Mouse (Mus musculus): ENCODE data around the gene Tmem59. TPM values are rescaled to one million over a fixed set of nuclear protein-coding genes. Genes with fewer than 3 reads are reported as not detected.

Gene Tmem59
- polyA plus RNA-seq, 1 experiment from 2014 or later: 221 TPM

DNA sequence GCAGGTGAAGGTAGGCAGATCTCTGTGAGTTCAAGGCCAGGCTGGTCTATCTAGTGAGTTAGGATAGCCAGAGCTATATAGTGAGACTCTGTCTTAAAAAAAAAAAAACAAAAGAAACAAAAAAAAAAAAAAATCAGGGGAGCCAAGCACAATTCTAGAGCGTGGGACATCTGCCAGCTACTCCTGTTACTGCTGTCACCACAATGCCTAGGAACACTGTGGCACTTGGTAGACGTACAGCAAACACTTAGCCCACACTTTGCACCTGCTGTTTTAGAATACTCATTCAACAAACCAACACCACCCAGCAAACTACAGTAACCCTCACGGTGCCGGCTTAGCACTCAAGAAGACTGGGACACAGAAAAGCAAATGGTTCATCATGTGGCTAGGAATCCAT is 33.3 kb downstream of the Tmem59 start:
- Histone ChIP-seq H3K9me3 (ENCODE audit: control insufficient read depth, low read length) (no peaks in the 10 kb centered on the region), H3K36me3 (ENCODE audit: control insufficient read depth, insufficient read depth, low read length) (no peaks in the 10 kb centered on the region; the same call in 1 of the 2 replicates), H3K4me3 (ENCODE audit: low read depth, low read length) (no peak overlapping the region), H3K27me3 (replicated peaks; ENCODE audit: control insufficient read depth, insufficient read depth, low read length) (no peaks in the 10 kb centered on the region), H3K27ac (ENCODE audit: low read depth, low read length) (no peak overlapping the region), H3K4me2 (no peak overlapping the region), H3K4me1 (replicated peaks; ENCODE audit: control insufficient read depth, insufficient read depth, low read length) (peaks cover 11% of the 10 kb centered on the region; the same call in 1 of the 2 replicates), H3K9ac (ENCODE audit: low read depth, low read length) (no peak overlapping the region)
- DNase-seq (ENCODE audit: low spot score) (no peak), ATAC-seq (replicated peaks; ENCODE audit: low FRiP score) (no peak)
- 83% methylated on average over 4 of the region's 4 CpGs for WGBS

DNA sequence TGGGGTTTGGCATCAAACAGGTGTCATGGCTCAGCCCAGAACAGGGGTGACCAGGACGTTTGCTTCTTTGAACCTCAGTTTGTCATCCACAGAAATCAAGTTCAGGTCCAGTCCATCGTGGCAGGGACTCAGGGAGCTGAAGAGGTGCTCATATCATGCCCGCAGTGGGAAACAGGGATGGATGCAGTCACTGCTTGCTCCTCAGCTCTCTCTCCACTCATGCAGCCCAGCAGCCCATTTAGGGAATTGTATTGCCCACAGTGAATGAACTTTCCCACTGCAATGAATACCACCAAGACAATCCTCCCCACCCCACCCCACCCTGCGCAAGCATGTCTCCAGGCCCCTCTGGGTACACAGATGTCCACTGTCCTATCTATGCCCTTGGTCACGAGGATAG is 33.7 kb downstream of the Tmem59 start:
- H3K9ac ChIP-seq (ENCODE audit: low read depth, low read length): no peak overlapping the region
- H3K4me3 ChIP-seq (ENCODE audit: low read depth, low read length): no peak overlapping the region
- no peak for ATAC-seq (replicated peaks; ENCODE audit: low FRiP score)
- no peaks in the 10 kb centered on the region; the same call in 1 of the 2 replicates for H3K36me3 ChIP-seq (ENCODE audit: control insufficient read depth, insufficient read depth, low read length)
- peaks cover 15% of the 10 kb centered on the region for H3K4me1 ChIP-seq (replicated peaks; ENCODE audit: control insufficient read depth, insufficient read depth, low read length)
- H3K27ac ChIP-seq (ENCODE audit: low read depth, low read length): no peak overlapping the region
- no peak overlapping the region for H3K4me2 ChIP-seq
- 81% methylated on average over 5 of the region's 5 CpGs for WGBS
- no peaks in the 10 kb centered on the region for H3K27me3 ChIP-seq (replicated peaks; ENCODE audit: control insufficient read depth, insufficient read depth, low read length)
- DNase-seq (ENCODE audit: low spot score): no peak
- no peaks in the 10 kb centered on the region for H3K9me3 ChIP-seq (ENCODE audit: control insufficient read depth, low read length)

DNA sequence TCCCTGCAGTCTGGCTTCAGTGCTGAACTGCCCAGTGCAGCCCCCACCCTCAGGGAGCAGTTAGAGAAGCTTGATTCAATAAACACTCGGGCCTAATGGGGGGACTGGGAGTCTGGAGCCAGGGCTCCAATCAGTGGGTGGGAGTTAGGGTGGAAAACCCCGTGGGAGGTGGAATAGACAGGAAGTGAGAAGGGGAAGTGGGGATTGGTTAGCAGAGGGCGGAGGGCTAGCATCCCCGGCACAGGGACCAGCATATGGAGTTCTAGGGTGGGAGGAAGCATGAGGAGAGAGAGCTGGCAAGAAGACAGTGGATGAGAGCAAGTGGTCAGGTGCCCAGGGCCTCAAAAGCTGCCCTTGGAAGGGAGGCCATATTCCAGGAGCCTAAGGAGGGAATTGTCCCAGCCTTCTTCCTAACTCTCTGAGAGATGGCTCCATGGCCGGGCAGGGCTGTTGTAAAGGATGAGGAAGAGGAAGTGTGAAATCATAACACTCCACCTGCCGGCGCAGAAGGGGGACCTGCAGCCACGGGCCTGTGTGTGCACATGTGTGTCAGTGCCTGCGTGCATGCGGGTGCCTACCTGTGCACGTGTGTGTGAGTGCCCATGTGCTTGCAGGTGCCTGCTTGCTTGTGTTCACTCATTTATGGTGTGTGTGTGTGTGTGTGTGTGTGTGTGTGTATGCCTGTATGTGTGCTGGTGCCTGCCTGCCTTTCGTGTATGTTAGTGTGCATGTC is 35.2 kb downstream of the Tmem59 start:
- Histone ChIP-seq H3K4me1 (replicated peaks; ENCODE audit: control insufficient read depth, insufficient read depth, low read length) (peaks cover 30% of the 10 kb centered on the region), H3K27me3 (replicated peaks; ENCODE audit: control insufficient read depth, insufficient read depth, low read length) (no peaks in the 10 kb centered on the region), H3K9me3 (ENCODE audit: control insufficient read depth, low read length) (no peaks in the 10 kb centered on the region), H3K36me3 (ENCODE audit: control insufficient read depth, insufficient read depth, low read length) (no peaks in the 10 kb centered on the region), H3K27ac (ENCODE audit: low read depth, low read length) (no peak overlapping the region), H3K4me3 (ENCODE audit: low read depth, low read length) (no peak overlapping the region), H3K4me2 (no peak overlapping the region), H3K9ac (ENCODE audit: low read depth, low read length) (no peak overlapping the region)
- ATAC-seq (replicated peaks; ENCODE audit: low FRiP score) (no peak), DNase-seq (ENCODE audit: low spot score) (no peak)
- WGBS: 67% methylated on average over 12 of the region's 12 CpGs

DNA sequence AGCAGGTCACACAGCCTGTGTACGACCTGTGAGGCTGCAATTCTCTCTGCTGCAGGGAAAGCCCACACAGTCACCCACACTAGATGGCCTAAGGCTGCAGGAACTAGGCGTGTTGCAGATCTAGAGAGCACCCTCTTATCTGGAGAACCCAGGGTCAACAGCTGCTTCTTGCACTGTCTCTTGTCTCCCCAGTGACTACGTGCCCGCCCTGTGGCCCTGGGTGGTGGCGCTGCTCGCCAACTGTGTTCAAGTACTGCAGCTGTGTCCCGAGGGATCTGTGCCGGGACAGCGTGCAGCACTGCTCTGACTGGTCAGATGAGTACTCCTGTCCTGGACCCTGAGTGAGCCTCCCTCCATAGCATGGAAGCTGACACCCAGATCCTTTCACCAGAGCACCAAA is 39.4 kb downstream of the Tmem59 start:
- Histone ChIP-seq H3K4me3 (ENCODE audit: low read depth, low read length) (no peak overlapping the region), H3K4me1 (replicated peaks; ENCODE audit: control insufficient read depth, insufficient read depth, low read length) (peaks cover 25% of the 10 kb centered on the region)

DNA sequence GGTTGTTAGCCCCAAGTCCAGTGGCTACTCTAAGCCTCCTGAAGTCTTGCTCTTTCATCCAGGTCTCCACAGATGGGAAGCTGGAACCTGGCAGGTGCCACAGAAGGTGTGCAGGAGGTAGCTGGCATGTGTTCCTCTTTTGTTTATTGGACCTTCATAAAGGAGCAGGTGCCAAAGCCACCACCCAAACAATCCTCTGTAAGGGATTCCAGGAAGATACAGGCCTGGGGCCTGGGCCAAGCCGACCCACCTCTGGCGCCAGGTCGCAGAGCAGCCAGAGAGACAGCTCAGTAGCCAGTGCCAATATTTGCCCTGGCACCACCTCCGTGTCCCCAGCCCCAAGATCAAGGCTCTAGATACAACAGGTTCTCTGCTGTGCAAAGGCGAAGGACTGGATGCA is 43.3 kb downstream of the Tmem59 start:
- Histone ChIP-seq H3K27me3 (replicated peaks; ENCODE audit: control insufficient read depth, insufficient read depth, low read length) (no peaks in the 10 kb centered on the region), H3K4me2 (no peak overlapping the region), H3K27ac (ENCODE audit: low read depth, low read length) (no peak overlapping the region), H3K4me3 (ENCODE audit: low read depth, low read length) (no peak overlapping the region), H3K9ac (ENCODE audit: low read depth, low read length) (no peak overlapping the region), H3K4me1 (replicated peaks; ENCODE audit: control insufficient read depth, insufficient read depth, low read length) (peaks cover 23% of the 10 kb centered on the region), H3K9me3 (ENCODE audit: control insufficient read depth, low read length) (no peaks in the 10 kb centered on the region), H3K36me3 (ENCODE audit: control insufficient read depth, insufficient read depth, low read length) (no peaks in the 10 kb centered on the region)
- no peak for ATAC-seq (replicated peaks; ENCODE audit: low FRiP score)
- 79% methylated on average over 5 of the region's 5 CpGs for WGBS
- no peak for DNase-seq (ENCODE audit: low spot score)

More for the DNA sequence above, 39.4 kb downstream of the Tmem59 start:
- no peaks in the 10 kb centered on the region for H3K27me3 ChIP-seq (replicated peaks; ENCODE audit: control insufficient read depth, insufficient read depth, low read length)
- no peaks in the 10 kb centered on the region for H3K9me3 ChIP-seq (ENCODE audit: control insufficient read depth, low read length)
- peak; percentile 99 for ATAC-seq (replicated peaks; ENCODE audit: low FRiP score)
- 47% methylated on average over 9 of the region's 9 CpGs for WGBS
- peak overlapping the region; percentile 2; the same call in 1 of the 2 replicates for H3K27ac ChIP-seq (ENCODE audit: low read depth, low read length)
- DNase-seq (ENCODE audit: low spot score): peak; percentile 70
- no peaks in the 10 kb centered on the region for H3K36me3 ChIP-seq (ENCODE audit: control insufficient read depth, insufficient read depth, low read length)
- peak overlapping the region; percentile 44 for H3K4me2 ChIP-seq
- peak overlapping the region; percentile 55 for H3K9ac ChIP-seq (ENCODE audit: low read depth, low read length)

DNA sequence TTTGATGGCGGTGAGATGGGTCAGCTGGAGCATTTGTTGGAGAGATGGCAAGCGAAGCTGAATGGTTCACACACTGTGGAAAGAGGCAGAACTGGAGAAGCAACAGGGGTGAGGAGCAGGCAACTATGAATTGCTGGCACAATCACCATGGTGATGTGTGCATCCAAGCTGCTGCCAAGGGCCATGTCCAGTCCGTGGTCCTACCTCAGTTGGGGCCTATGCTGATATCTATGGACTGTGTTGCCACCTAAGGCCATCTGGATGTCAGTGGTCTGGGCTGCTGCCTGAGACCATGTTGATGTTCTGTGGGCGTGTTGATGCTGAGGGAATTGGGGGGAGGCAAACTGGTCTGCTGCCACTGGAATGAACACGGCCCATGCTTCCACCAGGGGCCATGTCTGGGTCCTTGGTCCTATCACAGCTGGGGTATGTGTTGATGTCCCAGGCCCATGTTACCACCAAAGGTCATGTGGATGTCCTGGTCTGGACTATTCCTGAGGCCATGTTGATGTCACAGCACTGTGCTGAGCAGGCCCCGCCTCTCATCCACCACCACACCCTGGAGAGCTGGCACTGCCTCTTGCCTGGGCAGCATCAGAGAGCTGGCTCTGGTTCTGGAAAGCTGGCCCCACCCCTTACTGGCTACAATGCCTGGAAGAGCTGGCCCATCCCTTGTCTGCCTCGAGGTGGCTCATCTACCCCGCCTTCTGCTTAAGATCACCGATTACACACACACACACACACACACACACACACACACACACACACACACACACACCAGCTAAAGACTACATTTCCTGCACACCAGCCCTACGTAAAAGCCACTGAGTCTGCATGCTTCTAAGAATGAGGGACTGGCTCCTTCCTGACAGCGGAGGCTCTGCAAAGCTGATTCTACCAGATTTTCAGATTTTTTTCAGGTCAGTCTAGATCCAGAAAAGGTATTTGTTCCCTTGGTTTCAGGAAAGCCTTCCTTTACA is 45.3 kb downstream of the Tmem59 start:
- no peak; the same call in 1 of the 2 replicates for ATAC-seq (replicated peaks; ENCODE audit: low FRiP score)

DNA sequence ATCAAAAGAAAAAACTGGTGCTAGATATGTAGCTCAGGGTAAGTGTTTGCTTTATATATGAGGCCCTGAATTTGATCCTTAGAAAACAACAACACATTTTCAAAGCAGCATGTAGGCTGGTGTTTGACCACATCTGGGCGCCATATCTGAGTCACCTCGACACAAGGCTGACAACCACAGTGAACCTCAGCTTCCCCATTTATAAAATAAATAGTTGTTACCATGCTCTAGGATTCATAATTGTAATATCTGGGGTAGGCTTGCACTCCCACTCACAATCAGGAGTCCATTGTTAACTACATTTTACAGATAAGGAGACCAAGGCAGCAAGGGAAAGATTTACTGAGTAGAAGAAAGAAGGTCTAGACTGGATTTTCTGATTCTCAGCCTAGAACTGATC is 48.1 kb downstream of the Tmem59 start:
- Histone ChIP-seq H3K27ac (ENCODE audit: low read depth, low read length) (no peak overlapping the region), H3K27me3 (replicated peaks; ENCODE audit: control insufficient read depth, insufficient read depth, low read length) (no peaks in the 10 kb centered on the region), H3K4me3 (ENCODE audit: low read depth, low read length) (no peak overlapping the region), H3K4me2 (no peak overlapping the region), H3K4me1 (replicated peaks; ENCODE audit: control insufficient read depth, insufficient read depth, low read length) (no peaks in the 10 kb centered on the region), H3K9ac (ENCODE audit: low read depth, low read length) (no peak overlapping the region), H3K9me3 (ENCODE audit: control insufficient read depth, low read length) (no peaks in the 10 kb centered on the region), H3K36me3 (ENCODE audit: control insufficient read depth, insufficient read depth, low read length) (no peaks in the 10 kb centered on the region)
- no peak for DNase-seq (ENCODE audit: low spot score)
- 49% methylated on average over 2 of the region's 2 CpGs for WGBS
- no peak for ATAC-seq (replicated peaks; ENCODE audit: low FRiP score)

More for the DNA sequence above, 45.3 kb downstream of the Tmem59 start:
- Histone ChIP-seq H3K36me3 (ENCODE audit: control insufficient read depth, insufficient read depth, low read length) (no peaks in the 10 kb centered on the region), H3K27ac (ENCODE audit: low read depth, low read length) (no peak overlapping the region), H3K27me3 (replicated peaks; ENCODE audit: control insufficient read depth, insufficient read depth, low read length) (no peaks in the 10 kb centered on the region), H3K9me3 (ENCODE audit: control insufficient read depth, low read length) (no peaks in the 10 kb centered on the region), H3K4me3 (ENCODE audit: low read depth, low read length) (no peak overlapping the region), H3K4me2 (no peak overlapping the region), H3K4me1 (replicated peaks; ENCODE audit: control insufficient read depth, insufficient read depth, low read length) (peaks cover 3% of the 10 kb centered on the region), H3K9ac (ENCODE audit: low read depth, low read length) (no peak overlapping the region)
- no peak for DNase-seq (ENCODE audit: low spot score)
- WGBS: 72% methylated on average over 11 of the region's 11 CpGs

DNA sequence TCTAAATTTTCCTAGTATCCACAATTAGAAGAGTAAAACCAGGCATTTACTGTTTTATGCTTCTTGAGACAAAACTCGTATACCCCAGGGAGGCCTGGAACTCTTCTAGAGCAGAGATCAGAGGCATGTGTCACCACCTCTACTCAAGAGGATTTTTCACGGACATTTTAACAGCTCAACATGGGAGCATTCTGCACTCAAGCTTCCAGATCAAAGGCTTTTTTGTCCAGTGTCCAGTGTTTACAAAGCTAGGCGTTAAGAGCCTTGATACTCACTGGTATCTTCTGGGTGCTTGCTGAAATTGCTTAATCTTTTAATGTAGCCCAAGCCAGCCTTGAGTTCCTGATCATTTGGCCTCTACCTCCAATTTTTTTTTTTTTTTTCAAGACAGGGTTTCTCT is 54.0 kb downstream of the Tmem59 start:
- H3K27ac ChIP-seq (ENCODE audit: low read depth, low read length): no peak overlapping the region
- H3K27me3 ChIP-seq (replicated peaks; ENCODE audit: control insufficient read depth, insufficient read depth, low read length): no peaks in the 10 kb centered on the region
- ATAC-seq (replicated peaks; ENCODE audit: low FRiP score) (no peak), DNase-seq (ENCODE audit: low spot score) (no peak)
- no peak overlapping the region for H3K4me2 ChIP-seq
- H3K4me3 ChIP-seq (ENCODE audit: low read depth, low read length): no peak overlapping the region
- H3K9ac ChIP-seq (ENCODE audit: low read depth, low read length): no peak overlapping the region
- no peaks in the 10 kb centered on the region for H3K4me1 ChIP-seq (replicated peaks; ENCODE audit: control insufficient read depth, insufficient read depth, low read length)
- 69% methylated on average over 3 of the region's 3 CpGs for WGBS
- no peaks in the 10 kb centered on the region for H3K9me3 ChIP-seq (ENCODE audit: control insufficient read depth, low read length)
- peaks cover 7% of the 10 kb centered on the region; the same call in 1 of the 2 replicates for H3K36me3 ChIP-seq (ENCODE audit: control insufficient read depth, insufficient read depth, low read length)
